Mouse (Mus musculus) bone marrow macrophage, adult 2 months (primary cell): ENCODE data around the gene Ston1.

Source experiments
- CTCF ChIP-seq: IDR thresholded peaks from 2 replicates; pipeline ENCODE4 v1.5.1; 2012; ENCODE audit warnings: low read depth, mild to moderate bottlenecking, low read length, moderate library complexity
- POLR2A ChIP-seq: IDR thresholded peaks from 2 replicates; pipeline ENCODE4 v1.6.1; 2012; ENCODE audit warnings: mild to moderate bottlenecking, low read depth, low read length, borderline replicate concordance

DNA sequence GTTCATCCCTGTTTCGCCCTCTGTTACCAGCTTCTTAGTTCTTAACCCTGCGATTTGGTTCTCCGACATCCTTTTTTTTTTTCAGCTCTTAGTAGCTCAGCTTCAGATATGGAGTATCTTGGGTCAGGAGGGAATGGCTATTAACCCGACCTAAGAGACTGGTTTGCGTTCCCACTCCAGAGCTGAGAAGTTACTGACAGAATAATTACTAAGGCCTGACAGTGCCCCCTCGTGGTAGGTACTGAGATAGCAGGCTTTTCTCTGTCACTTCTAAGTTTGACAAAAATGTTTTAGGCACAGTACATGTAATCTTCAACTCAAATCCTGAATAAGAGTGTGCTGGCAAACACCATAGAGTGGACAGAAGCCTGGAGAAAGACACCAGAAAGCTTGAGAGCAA is 43.5 kb downstream of the Ston1 start:
- no peak for TF ChIP-seq CTCF
- no peak for TF ChIP-seq POLR2A
